Mouse (Mus musculus): ENCODE results near the gene Kri1. TPM values are rescaled to one million over a fixed set of nuclear protein-coding genes. Genes with fewer than 3 reads are reported as not detected.
"Not testable (repeated sequence)": the region's sequence is repeated elsewhere in the genome, so short reads cannot be mapped to it uniquely, and the experiment has no call there.

Kri1 gene
- polyA plus RNA-seq, 1 experiment from 2014 or later: 18.3 TPM

DNA sequence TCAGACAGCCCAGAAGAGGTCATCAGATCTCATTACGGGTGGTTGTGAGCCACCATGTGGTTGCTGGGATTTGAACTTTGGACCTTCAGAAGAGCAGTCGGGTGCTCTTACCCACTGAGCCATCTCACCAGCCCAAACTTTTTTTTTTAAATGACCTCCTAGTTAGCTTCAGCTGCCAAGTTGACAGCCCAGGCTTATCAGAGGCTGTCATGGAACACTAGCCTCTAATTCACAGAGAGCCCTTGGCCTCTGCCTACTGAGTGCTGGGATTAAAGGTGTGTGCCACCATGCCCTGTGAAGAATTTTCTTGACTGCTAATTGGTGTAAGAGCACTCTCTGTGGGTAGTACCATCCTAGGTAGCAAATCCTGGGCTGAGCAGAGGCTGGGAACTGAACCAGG is 64.3 kb downstream of the Kri1 start:
- H3K27me3 ChIP-seq (ENCODE audit: control insufficient read depth, insufficient read depth, low read depth, low read length); H3K4me3 ChIP-seq (ENCODE audit: low read depth, low read length); H3K36me3 ChIP-seq (ENCODE audit: control insufficient read depth, insufficient read depth, low read length); ATAC-seq; H3K4me2 ChIP-seq (ENCODE audit: low read length); H3K9me3 ChIP-seq (replicated peaks; ENCODE audit: control insufficient read depth, low read length, poor library complexity, severe bottlenecking); H3K27ac ChIP-seq (ENCODE audit: low read length); H3K9ac ChIP-seq (ENCODE audit: low read depth, low read length): not testable (repeated sequence)
- 85% methylated on average over 1 of the region's 2 CpGs for WGBS
- H3K4me1 ChIP-seq (ENCODE audit: control insufficient read depth, insufficient read depth, low read length): peaks cover 13% of the 10 kb centered on the region

Other genes starting within 250 kb of the Kri1 start
- 0.78 and 1.6 TPM in 2 replicates for gene Zglp1, start 220.9 kb downstream of the Kri1 start, polyA plus RNA-seq (2015; fragmentation: Nextera tagmentation; extraction: Ambion mirVana)
- gene Gm49373, start 214.9 kb downstream of the Kri1 start, polyA plus RNA-seq (2015; fragmentation: Nextera tagmentation; extraction: Ambion mirVana): 1.8 and 1.9 TPM in 2 replicates
- gene Fdx1l, start 214.4 kb downstream of the Kri1 start, polyA plus RNA-seq (2015; fragmentation: Nextera tagmentation; extraction: Ambion mirVana): 59.9 and 73.0 TPM in 2 replicates
- gene Gm38431, start 196.0 kb downstream of the Kri1 start, polyA plus RNA-seq (2015; fragmentation: Nextera tagmentation; extraction: Ambion mirVana): 1.6 and 1.9 TPM in 2 replicates
- gene Raver1, start 196.0 kb downstream of the Kri1 start, polyA plus RNA-seq (2015; fragmentation: Nextera tagmentation; extraction: Ambion mirVana): 28.9 and 30.4 TPM in 2 replicates
- 9.7 and 9.9 TPM in 2 replicates for gene Tyk2, start 156.7 kb downstream of the Kri1 start, polyA plus RNA-seq (2015; fragmentation: Nextera tagmentation; extraction: Ambion mirVana)
- 199 and 227 TPM in 2 replicates for gene Cdc37, start 138.0 kb downstream of the Kri1 start, polyA plus RNA-seq (2015; fragmentation: Nextera tagmentation; extraction: Ambion mirVana)
- gene Pde4a, start 122.3 kb downstream of the Kri1 start, polyA plus RNA-seq (2015; fragmentation: Nextera tagmentation; extraction: Ambion mirVana): 44.2 and 49.3 TPM in 2 replicates
- 68.0 and 69.9 TPM in 2 replicates for gene Keap1, start 48.6 kb downstream of the Kri1 start, polyA plus RNA-seq (2015; fragmentation: Nextera tagmentation; extraction: Ambion mirVana)
- 3.7 and 4.3 TPM in 2 replicates for gene S1pr5, start 39.5 kb downstream of the Kri1 start, polyA plus RNA-seq (2015; fragmentation: Nextera tagmentation; extraction: Ambion mirVana)
- 43.0 and 47.9 TPM in 2 replicates for gene Atg4d, start 22.7 kb downstream of the Kri1 start, polyA plus RNA-seq (2015; fragmentation: Nextera tagmentation; extraction: Ambion mirVana)
- gene Cdkn2d, start 3.4 kb upstream of the Kri1 start, polyA plus RNA-seq (2015; fragmentation: Nextera tagmentation; extraction: Ambion mirVana): 98.9 and 117 TPM in 2 replicates
- 1.6 and 2.1 TPM in 2 replicates for gene Ap1m2, start 24.4 kb upstream of the Kri1 start, polyA plus RNA-seq (2015; fragmentation: Nextera tagmentation; extraction: Ambion mirVana)
- gene Slc44a2, start 32.7 kb upstream of the Kri1 start, polyA plus RNA-seq (2015; fragmentation: Nextera tagmentation; extraction: Ambion mirVana): 65.5 and 69.1 TPM in 2 replicates
- 228 and 245 TPM in 2 replicates for gene Ilf3, start 79.9 kb upstream of the Kri1 start, polyA plus RNA-seq (2015; fragmentation: Nextera tagmentation; extraction: Ambion mirVana)
- 51.9 and 54.0 TPM in 2 replicates for gene Qtrt1, start 123.9 kb upstream of the Kri1 start, polyA plus RNA-seq (2015; fragmentation: Nextera tagmentation; extraction: Ambion mirVana)
- gene Dnm2, start 136.9 kb upstream of the Kri1 start, polyA plus RNA-seq (2015; fragmentation: Nextera tagmentation; extraction: Ambion mirVana): 63.2 and 64.5 TPM in 2 replicates
- 54.5 and 55.2 TPM in 2 replicates for gene Tmed1, start 222.3 kb upstream of the Kri1 start, polyA plus RNA-seq (2015; fragmentation: Nextera tagmentation; extraction: Ambion mirVana)
- 1.8 TPM in 2 replicates for gene AB124611, start 238.2 kb upstream of the Kri1 start, polyA plus RNA-seq (2015; fragmentation: Nextera tagmentation; extraction: Ambion mirVana)

Measured in midbrain, embryonic 16.5 days (tissue).